Mouse (Mus musculus) lung, postnatal 36 days (tissue): ENCODE results near the gene Fam174b.

Source experiments
- DNase-seq: peaks from one replicate; pipeline ENCODE4 v3.0.0; 2022; ENCODE audit warnings: mixed read lengths

The Fam174b gene

GRCm38 (mm10) chr7:73816255-73816996, 76.3 kb downstream of the Fam174b start:
- DNase-seq = no peak

- no peak for DNase-seq
Observed at GRCm38 (mm10) chr7:73819366-73819765, 79.3 kb downstream of the Fam174b start.
